ENCODE assay signal across 8 mouse cellular contexts in genomic region chr7:39518362-39518761, GRCm38 (mm10). TPM values are rescaled to one million over a fixed set of nuclear protein-coding genes. Genes with fewer than 3 reads are reported as not detected.
A peak's percentile ranks its signal among the peaks of the same experiment; 100 is the strongest.
DNase-seq lines count a peak whose midpoint lies in the region; ATAC-seq and TF ChIP-seq lines count a peak whose summit lies in the region.

No protein-coding gene starts in this region.

- no peak for TF ChIP-seq EP300 in heart, adult 2 months (IDR thresholded peaks at IDR 0.05; ENCODE audit: insufficient read depth, low read depth, low read length)

- no peak for ATAC-seq in liver, embryonic 15.5 days (ENCODE audit: insufficient read depth)
- peak; percentile 50; the same call in 1 of the 2 replicates for ATAC-seq in neural tube, embryonic 14.5 days (ENCODE audit: low read depth)

- H3K27me3 ChIP-seq in heart, adult 2 months (ENCODE audit: control insufficient read depth, insufficient read depth, low read length): no peaks in the 10 kb centered on the region
- no peaks in the 10 kb centered on the region for H3K27me3 ChIP-seq in kidney, adult 2 months (replicated peaks; ENCODE audit: control insufficient read depth, insufficient read depth, low read length)
- H3K27me3 ChIP-seq in liver, embryonic 15.5 days: no peaks in the 10 kb centered on the region
- no peaks in the 10 kb centered on the region for H3K27me3 ChIP-seq in neural tube, embryonic 14.5 days (ENCODE audit: control insufficient read depth, insufficient read depth, low read length)

- 49% methylated on average over 12 of the region's 12 CpGs for WGBS in heart, adult 2 months
- WGBS in kidney, adult 2 months: 81% methylated on average over 12 of the region's 12 CpGs
- 74% methylated on average over 12 of the region's 12 CpGs for WGBS in liver, embryonic 15.5 days (ENCODE audit: insufficient replicate concordance)
- WGBS in neural tube, embryonic 14.5 days: 87% methylated on average over 12 of the region's 12 CpGs

- H3K4me3 ChIP-seq in heart, adult 2 months: peak overlapping the region; percentile 71
- H3K4me3 ChIP-seq in kidney, adult 2 months (ENCODE audit: insufficient read depth, low read depth, low read length): no peak overlapping the region
- H3K4me3 ChIP-seq in liver, embryonic 15.5 days (replicated peaks): peak overlapping the region; percentile 74
- peak overlapping the region; percentile 50 for H3K4me3 ChIP-seq in neural tube, embryonic 14.5 days (ENCODE audit: low read depth, low read length)

- no peaks in the 10 kb centered on the region for H3K4me1 ChIP-seq in heart, adult 2 months (ENCODE audit: control insufficient read depth, insufficient read depth, low read length)
- H3K4me1 ChIP-seq in kidney, adult 2 months (ENCODE audit: control insufficient read depth, insufficient read depth, low read length): no peaks in the 10 kb centered on the region
- peaks cover 12% of the 10 kb centered on the region for H3K4me1 ChIP-seq in liver, embryonic 15.5 days (replicated peaks)
- no peaks in the 10 kb centered on the region for H3K4me1 ChIP-seq in neural tube, embryonic 14.5 days (ENCODE audit: control insufficient read depth, insufficient read depth, low read length)

- intact Hi-C loops in heart, adult 2 months (cut with DNase I): loop anchor here (5.0 kb wide), 2 partner anchors 34 to 71 kb away; no protein-coding TSS in a partner anchor

- peak overlapping the region; percentile 80 for H3K4me2 ChIP-seq in liver, embryonic 15.5 days
- peak overlapping the region; percentile 51 for H3K4me2 ChIP-seq in neural tube, embryonic 14.5 days (ENCODE audit: low read depth, low read length)

- peak; percentile 9 for DNase-seq in kidney, adult 18-20 months
- DNase-seq in kidney, adult 11 months: no peak
- peak; percentile 20 for DNase-seq in brain, adult 2 months (ENCODE audit: low read depth, low spot score)
- DNase-seq in heart, adult 2 months: peak; percentile 19 to 32
- peak; percentile 12 for DNase-seq in kidney, adult 2 months
- no peak for DNase-seq in ovary, postnatal 10 days (ENCODE audit: low spot score)

- H3K9ac ChIP-seq in heart, adult 2 months (ENCODE audit: low read depth, low read length): peak overlapping the region; percentile 54
- no peak overlapping the region for H3K9ac ChIP-seq in liver, embryonic 15.5 days
- H3K9ac ChIP-seq in neural tube, embryonic 14.5 days (replicated peaks; ENCODE audit: low read depth, low read length): no peak overlapping the region; the same call in 1 of the 2 replicates

- TF ChIP-seq POLR2A in heart, adult 2 months (IDR thresholded peaks at IDR 0.05; ENCODE audit: insufficient read depth, low read depth, low read length): no peak
- no peak for TF ChIP-seq POLR2A in kidney, adult 2 months (IDR thresholded peaks at IDR 0.05; ENCODE audit: low read depth, low read length)

- peak overlapping the region; percentile 99 for H3K27ac ChIP-seq in heart, adult 2 months
- H3K27ac ChIP-seq in kidney, adult 2 months (ENCODE audit: insufficient read depth, low read depth, low read length): no peak overlapping the region
- H3K27ac ChIP-seq in liver, embryonic 15.5 days (replicated peaks): no peak overlapping the region
- H3K27ac ChIP-seq in neural tube, embryonic 14.5 days (ENCODE audit: low read depth, low read length): no peak overlapping the region

- H3K79me2 ChIP-seq in heart, adult 2 months (replicated peaks; ENCODE audit: control insufficient read depth, insufficient read depth, low read length): no peaks in the 10 kb centered on the region

- TF ChIP-seq CTCF in heart, adult 2 months (IDR thresholded peaks at IDR 0.05): no peak
- no peak for TF ChIP-seq CTCF in kidney, adult 2 months (conservative IDR thresholded peaks at IDR 0.05; ENCODE audit: insufficient read depth, insufficient read length, low read depth, low read length)

- H3K36me3 ChIP-seq in heart, adult 2 months (ENCODE audit: control insufficient read depth, insufficient read depth, low read length): no peaks in the 10 kb centered on the region; the same call in 1 of the 2 replicates
- H3K36me3 ChIP-seq in kidney, adult 2 months (ENCODE audit: control insufficient read depth, insufficient read depth, low read length): no peaks in the 10 kb centered on the region
- no peaks in the 10 kb centered on the region for H3K36me3 ChIP-seq in liver, embryonic 15.5 days (replicated peaks)
- H3K36me3 ChIP-seq in neural tube, embryonic 14.5 days (ENCODE audit: control insufficient read depth, insufficient read depth, low read length): no peaks in the 10 kb centered on the region

- no peaks in the 10 kb centered on the region for H3K9me3 ChIP-seq in liver, embryonic 15.5 days (replicated peaks)
- no peaks in the 10 kb centered on the region; the same call in 1 of the 2 replicates for H3K9me3 ChIP-seq in neural tube, embryonic 14.5 days (ENCODE audit: control insufficient read depth, low read length)

RNA-seq across cellular contexts. Expression of gene Zfp619, which starts 0.8 kb away (rescaled TPM):
- 1 to 10 TPM; 1.4 to 1.9 TPM for total RNA-seq in heart, adult 2 months (2021)
- 0.55 and 0.97 TPM in 2 replicates for polyA plus RNA-seq in heart, adult 2 months (2012; rRNA removed)
- polyA plus RNA-seq in kidney, adult 2 months (2012; rRNA removed): 0.41 and 0.52 TPM in 2 replicates
- 0.29 and 0.30 TPM in 2 replicates for polyA plus RNA-seq in liver, embryonic 15.5 days (2015; fragmentation: Nextera tagmentation; extraction: Ambion mirVana)
- 4.2 and 4.8 TPM in 2 replicates for polyA plus RNA-seq in neural tube, embryonic 14.5 days (2014; fragmentation: Nextera tagmentation; extraction: Ambion mirVana)

Comparison
In these comparisons a context has a peak if more than half of its experiments do, and no peak if none do; other contexts are left out.
1. DNase-seq: peak in kidney, adult 18-20 months (single experiment), brain, adult 2 months (single experiment), heart, adult 2 months (2 of 2) and kidney, adult 2 months (single experiment); none in kidney, adult 11 months (single experiment) and ovary, postnatal 10 days (single experiment).